Mouse (Mus musculus) layer of hippocampus, postnatal 14 days (tissue): ENCODE measurements around the gene Foxk1. TPM values are rescaled to one million over a fixed set of nuclear protein-coding genes. Genes with fewer than 3 reads are reported as not detected.

Experiments
- DNase-seq, 2 experiments: peaks; one replicate each; pipeline ENCODE4 v3.0.0; 2021 to 2022; ENCODE audit warnings: low spot score in 2 of 2, mixed read lengths in 1 of 2
- total RNA-seq, 2 experiments: library from RNA; stranded (reverse); gene quantifications; 2 replicates each; pipeline ENCODE4 v1.2.3; 2021

Gene Foxk1
- total RNA-seq, 2 experiments from 2014 or later, result 37.9 to 39.7 TPM

- DNase-seq, result no peak
Observed at GRCm38 (mm10) chr5:142442045-142442440, 40.7 kb downstream of the Foxk1 start.

- DNase-seq, result no peak
Observed at GRCm38 (mm10) chr5:142443514-142443913, 42.2 kb downstream of the Foxk1 start.

- DNase-seq, result no peak
Observed at GRCm38 (mm10) chr5:142443994-142444393, 42.7 kb downstream of the Foxk1 start.

- DNase-seq, result no peak
Observed at GRCm38 (mm10) chr5:142444791-142445531, 43.7 kb downstream of the Foxk1 start.

- no peak for DNase-seq
Observed at GRCm38 (mm10) chr5:142445709-142446108, 44.4 kb downstream of the Foxk1 start.

GRCm38 (mm10) chr5:142448076-142448475, 46.8 kb downstream of the Foxk1 start:
- DNase-seq, result peak; percentile 92 to 95

GRCm38 (mm10) chr5:142448623-142449022, 47.3 kb downstream of the Foxk1 start:
- DNase-seq, result no peak

- no peak for DNase-seq
Observed at GRCm38 (mm10) chr5:142450846-142451245, 49.5 kb downstream of the Foxk1 start.

GRCm38 (mm10) chr5:142451759-142452158, 50.5 kb downstream of the Foxk1 start:
- no peak for DNase-seq

- DNase-seq, result no peak
Observed at GRCm38 (mm10) chr5:142453742-142454141, 52.4 kb downstream of the Foxk1 start.

GRCm38 (mm10) chr5:142456318-142456717, 55.0 kb downstream of the Foxk1 start:
- DNase-seq, result no peak

GRCm38 (mm10) chr5:142457345-142457744, 56.0 kb downstream of the Foxk1 start:
- no peak for DNase-seq

GRCm38 (mm10) chr5:142458791-142459557, 57.7 kb downstream of the Foxk1 start:
- no peak for DNase-seq

- DNase-seq, result no peak
Observed at GRCm38 (mm10) chr5:142459834-142460233, 58.5 kb downstream of the Foxk1 start.

- DNase-seq, result no peak
Observed at GRCm38 (mm10) chr5:142461942-142462640, 60.8 kb downstream of the Foxk1 start.

- no peak for DNase-seq
Observed at GRCm38 (mm10) chr5:142462641-142462948, 61.3 kb downstream of the Foxk1 start.

GRCm38 (mm10) chr5:142463011-142463410, 61.7 kb downstream of the Foxk1 start:
- DNase-seq, result no peak

GRCm38 (mm10) chr5:142463461-142464454, 62.5 kb downstream of the Foxk1 start, which contains the start of gene Ap5z1:
TSS of gene Ap5z1 (plus strand) at chr5:142463944.
- DNase-seq, result peak; percentile 86 to 93

- no peak for DNase-seq
Observed at GRCm38 (mm10) chr5:142468375-142468774, 67.1 kb downstream of the Foxk1 start.

GRCm38 (mm10) chr5:142469796-142470195, 68.5 kb downstream of the Foxk1 start:
- no peak for DNase-seq

- DNase-seq, result no peak
Observed at GRCm38 (mm10) chr5:142473696-142474095, 72.4 kb downstream of the Foxk1 start.
